Mouse (Mus musculus) neural tube, embryonic 12.5 days (tissue): ENCODE measurements around the gene Podxl2. TPM values are rescaled to one million over a fixed set of nuclear protein-coding genes. Genes with fewer than 3 reads are reported as not detected.

Source experiments
- ATAC-seq: fragments of 200-750 bp; cut with Nextera tagmentation; 2 replicates; pipeline ENCODE4 v1.8.0; 2017; ENCODE audit warnings: low read depth, mild to moderate bottlenecking, moderate TSS enrichment, moderate library complexity; ENCODE audit not compliant: low FRiP score
- H3K27ac ChIP-seq: fragments of 300-500 bp; sonication (generic); 2 replicates; pipeline ENCODE4 v1.5.1; 2016
- H3K27me3 ChIP-seq: fragments of 300-500 bp; sonication (generic); replicated peaks from 2 replicates; pipeline ENCODE4 v1.6.1; 2016; ENCODE audit warnings: mild to moderate bottlenecking
- H3K36me3 ChIP-seq: fragments of 300-500 bp; sonication (generic); 2 replicates; pipeline ENCODE4 v1.6.1; 2016; ENCODE audit warnings: mild to moderate bottlenecking
- H3K4me1 ChIP-seq: fragments of 300-500 bp; sonication (generic); 2 replicates; pipeline ENCODE4 v1.6.1; 2016
- H3K4me2 ChIP-seq: fragments of 300-500 bp; sonication (generic); replicated peaks from 2 replicates; pipeline ENCODE4 v1.6.1; 2016; ENCODE audit warnings: mild to moderate bottlenecking
- H3K4me3 ChIP-seq: fragments of 300-500 bp; sonication (generic); 2 replicates; pipeline ENCODE4 v1.5.1; 2016
- H3K9ac ChIP-seq: fragments of 300-500 bp; sonication (generic); 2 replicates; pipeline ENCODE4 v1.6.1; 2016; ENCODE audit warnings: mild to moderate bottlenecking
- H3K9me3 ChIP-seq: fragments of 300-500 bp; sonication (generic); 2 replicates; pipeline ENCODE4 v1.6.1; 2016; ENCODE audit warnings: mild to moderate bottlenecking
- WGBS: fragments of 180-500 bp; shearing (Covaris S2); methylation state at CpG from one replicate; pipeline ENCODE4 v1.1.7; 2016; 5-methylcytosine and 5-hydroxymethylcytosine counted together
- polyA plus RNA-seq: library from polyadenylated mRNA; unstranded; fragments of >200 nt; fragmentation: Nextera tagmentation; extraction: Ambion mirVana; gene quantifications from 2 replicates; pipeline ENCODE4 v1.2.1, GENCODE M21; 2016

The Podxl2 gene
- polyA plus RNA-seq = 362 and 381 TPM in 2 replicates

DNA sequence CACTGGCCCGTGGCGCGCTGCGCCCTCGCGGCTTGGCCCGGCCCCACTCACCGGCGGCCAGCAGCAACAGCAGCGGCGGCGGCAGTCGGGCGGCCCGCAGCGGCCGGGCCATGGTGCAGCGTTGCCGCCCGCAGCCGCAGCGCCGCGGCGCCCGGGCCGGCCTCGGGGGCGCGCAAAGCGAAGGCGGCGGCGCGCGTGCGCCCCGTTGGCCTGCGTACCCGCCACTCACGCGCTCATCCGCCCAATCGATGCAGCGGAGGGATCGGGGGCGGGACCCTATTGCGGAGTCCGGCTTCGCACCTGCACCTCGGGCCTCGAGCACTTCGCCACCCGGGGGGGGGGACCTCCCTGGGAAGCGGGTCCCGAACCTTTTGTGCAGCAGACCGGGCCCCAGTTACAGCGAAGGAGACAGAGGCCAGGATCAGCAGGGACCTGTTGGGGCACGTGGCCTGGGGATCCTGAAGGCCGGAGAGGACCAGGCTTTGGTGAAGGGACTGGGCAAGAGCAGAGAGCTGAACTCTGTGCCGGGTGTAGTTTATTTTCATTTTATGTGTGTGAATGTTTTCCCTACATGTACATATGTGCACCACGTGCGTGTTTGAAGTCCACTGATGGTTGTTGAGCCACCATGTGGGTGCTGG lies at the start of gene Podxl2:
Gene Podxl2 (minus strand): TSS at position 177 of the 641 bp plus-strand sequence.
- H3K36me3 ChIP-seq = no peaks in the 10 kb centered on the region
- H3K9me3 ChIP-seq = no peaks in the 10 kb centered on the region
- H3K4me2 ChIP-seq = peak within 1 kb of the TSS; percentile 79
- H3K27me3 ChIP-seq = 0 out of 2 replicates have a peak, but pooled peaks cover 3% of the 10 kb centered on the region
- ATAC-seq = peak; percentile 59
- H3K27ac ChIP-seq = peak within 1 kb of the TSS; percentile 77; the same call in 1 of the 2 replicates
- WGBS = 6% methylated on average over 62 of the region's 63 CpGs
- H3K4me3 ChIP-seq = peak within 1 kb of the TSS; percentile 95
- peak within 1 kb of the TSS; percentile 90 for H3K9ac ChIP-seq
- H3K4me1 ChIP-seq = peaks cover 36% of the 10 kb centered on the region

DNA sequence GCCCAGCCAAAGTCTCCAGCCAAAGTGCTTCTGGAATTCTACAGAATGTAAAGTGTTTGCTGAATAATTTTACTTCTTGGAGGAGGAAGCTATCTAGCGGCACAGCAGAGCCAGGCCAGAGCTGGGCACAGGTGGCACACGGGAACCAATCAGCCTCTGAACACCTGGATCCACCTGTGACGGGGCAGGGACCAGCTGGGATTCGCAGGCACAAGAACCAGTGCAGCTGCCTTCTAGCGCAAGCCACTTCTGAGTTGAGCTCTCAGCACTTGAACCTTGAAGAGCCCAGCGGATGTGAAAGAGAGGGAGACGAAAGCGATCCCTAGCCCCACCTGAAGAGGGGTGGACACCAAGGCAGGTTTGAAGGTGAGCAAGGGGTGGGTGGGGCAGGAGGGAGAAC lies 44.0 kb upstream of the Podxl2 start:
- no peak overlapping the region for H3K4me2 ChIP-seq
- H3K36me3 ChIP-seq = no peaks in the 10 kb centered on the region
- no peaks in the 10 kb centered on the region for H3K9me3 ChIP-seq
- no peaks in the 10 kb centered on the region for H3K27me3 ChIP-seq
- no peak for ATAC-seq
- WGBS = 77% methylated on average over 8 of the region's 8 CpGs
- no peak overlapping the region for H3K9ac ChIP-seq
- H3K4me3 ChIP-seq = no peak overlapping the region
- peaks cover under 1% of the 10 kb centered on the region; the same call in 1 of the 2 replicates for H3K4me1 ChIP-seq
- H3K27ac ChIP-seq = no peak overlapping the region

- ATAC-seq = no peak
- WGBS = 53% methylated on average over 1 of the region's 1 CpGs
- H3K4me1 ChIP-seq = no peaks in the 10 kb centered on the region
Observed at GRCm38 (mm10) chr6:88916153-88916552, 41.3 kb upstream of the Podxl2 start.

GRCm38 (mm10) chr6:88915510-88915909 lies 40.7 kb upstream of the Podxl2 start:
- Histone ChIP-seq H3K9me3 (no peaks in the 10 kb centered on the region), H3K27me3 (no peaks in the 10 kb centered on the region), H3K4me3 (no peak overlapping the region), H3K4me1 (no peaks in the 10 kb centered on the region), H3K9ac (no peak overlapping the region), H3K4me2 (no peak overlapping the region), H3K27ac (no peak overlapping the region), H3K36me3 (peaks cover 25% of the 10 kb centered on the region)
- 89% methylated on average over 4 of the region's 4 CpGs for WGBS
- no peak for ATAC-seq

More at GRCm38 (mm10) chr6:88916153-88916552, 41.3 kb upstream of the Podxl2 start:
- no peaks in the 10 kb centered on the region for H3K9me3 ChIP-seq
- H3K27ac ChIP-seq = no peak overlapping the region
- H3K4me2 ChIP-seq = no peak overlapping the region
- no peak overlapping the region for H3K9ac ChIP-seq
- H3K4me3 ChIP-seq = no peak overlapping the region
- H3K36me3 ChIP-seq = peaks cover 19% of the 10 kb centered on the region; the same call in 1 of the 2 replicates
- no peaks in the 10 kb centered on the region for H3K27me3 ChIP-seq

GRCm38 (mm10) chr6:88914799-88915198 lies 40.0 kb upstream of the Podxl2 start:
- H3K9ac ChIP-seq = no peak overlapping the region
- WGBS = 70% methylated on average over 5 of the region's 5 CpGs
- H3K27ac ChIP-seq = no peak overlapping the region
- no peak for ATAC-seq
- H3K4me2 ChIP-seq = no peak overlapping the region
- no peaks in the 10 kb centered on the region for H3K4me1 ChIP-seq
- no peaks in the 10 kb centered on the region for H3K9me3 ChIP-seq
- no peak overlapping the region for H3K4me3 ChIP-seq
- peaks cover 31% of the 10 kb centered on the region for H3K36me3 ChIP-seq
- no peaks in the 10 kb centered on the region for H3K27me3 ChIP-seq

GRCm38 (mm10) chr6:88913440-88913839 lies 38.6 kb upstream of the Podxl2 start:
- Histone ChIP-seq H3K27me3 (no peaks in the 10 kb centered on the region), H3K4me2 (no peak overlapping the region), H3K27ac (no peak overlapping the region), H3K9me3 (no peaks in the 10 kb centered on the region), H3K36me3 (peaks cover 41% of the 10 kb centered on the region), H3K4me3 (no peak overlapping the region), H3K9ac (no peak overlapping the region), H3K4me1 (no peaks in the 10 kb centered on the region)
- ATAC-seq = no peak

- Histone ChIP-seq H3K9ac (no peak overlapping the region), H3K9me3 (no peaks in the 10 kb centered on the region), H3K27ac (no peak overlapping the region), H3K4me2 (no peak overlapping the region), H3K36me3 (peaks cover 44% of the 10 kb centered on the region), H3K27me3 (no peaks in the 10 kb centered on the region), H3K4me3 (no peak overlapping the region), H3K4me1 (no peaks in the 10 kb centered on the region)
- ATAC-seq = no peak
- WGBS = 84% methylated on average over 4 of the region's 4 CpGs
Observed at GRCm38 (mm10) chr6:88913022-88913421, 38.2 kb upstream of the Podxl2 start.

GRCm38 (mm10) chr6:88909151-88909550 lies 34.3 kb upstream of the Podxl2 start:
- Histone ChIP-seq H3K4me3 (no peak overlapping the region), H3K36me3 (peaks cover 44% of the 10 kb centered on the region), H3K4me2 (no peak overlapping the region), H3K9ac (no peak overlapping the region), H3K27ac (no peak overlapping the region), H3K4me1 (peaks cover 8% of the 10 kb centered on the region), H3K27me3 (no peaks in the 10 kb centered on the region), H3K9me3 (no peaks in the 10 kb centered on the region)
- no peak for ATAC-seq
- 92% methylated on average over 6 of the region's 6 CpGs for WGBS

GRCm38 (mm10) chr6:88906369-88907108 lies 31.7 kb upstream of the Podxl2 start:
- 22% methylated on average over 16 of the region's 16 CpGs for WGBS
- H3K27ac ChIP-seq = no peak overlapping the region
- no peak overlapping the region for H3K4me3 ChIP-seq
- 0 out of 2 replicates have a peak overlapping the region, but pooled peaks have one; percentile 6 for H3K4me2 ChIP-seq
- H3K9ac ChIP-seq = no peak overlapping the region
- peak; percentile 19; the same call in 1 of the 2 replicates for ATAC-seq
- H3K27me3 ChIP-seq = no peaks in the 10 kb centered on the region
- peaks cover 26% of the 10 kb centered on the region for H3K4me1 ChIP-seq
- peaks cover 29% of the 10 kb centered on the region for H3K36me3 ChIP-seq
- H3K9me3 ChIP-seq = no peaks in the 10 kb centered on the region

DNA sequence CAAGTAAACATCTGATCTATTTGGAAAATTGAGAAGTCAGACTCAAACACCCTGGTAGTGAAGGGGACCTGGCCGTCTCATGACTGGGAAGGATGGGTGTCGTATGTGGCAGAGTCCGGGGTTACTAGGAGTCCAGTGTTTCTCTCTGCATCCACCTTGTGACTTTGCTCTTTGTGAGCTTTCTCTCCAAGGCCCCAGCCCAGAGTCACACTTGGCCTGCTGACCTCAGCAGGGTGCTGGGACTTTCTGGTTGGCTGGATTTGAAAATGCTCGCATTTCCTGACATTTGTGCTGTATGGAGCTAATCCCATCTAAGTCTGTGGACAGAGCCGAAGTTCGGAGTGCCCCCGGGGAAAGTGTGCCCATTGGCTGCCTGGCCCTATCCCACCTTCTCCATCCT lies 30.2 kb upstream of the Podxl2 start:
- Histone ChIP-seq H3K27me3 (no peaks in the 10 kb centered on the region), H3K36me3 (peaks cover 15% of the 10 kb centered on the region), H3K9me3 (no peaks in the 10 kb centered on the region), H3K27ac (no peak overlapping the region), H3K4me2 (no peak overlapping the region), H3K4me3 (no peak overlapping the region), H3K9ac (no peak overlapping the region), H3K4me1 (peaks cover 31% of the 10 kb centered on the region)
- no peak for ATAC-seq
- WGBS = 91% methylated on average over 7 of the region's 7 CpGs

DNA sequence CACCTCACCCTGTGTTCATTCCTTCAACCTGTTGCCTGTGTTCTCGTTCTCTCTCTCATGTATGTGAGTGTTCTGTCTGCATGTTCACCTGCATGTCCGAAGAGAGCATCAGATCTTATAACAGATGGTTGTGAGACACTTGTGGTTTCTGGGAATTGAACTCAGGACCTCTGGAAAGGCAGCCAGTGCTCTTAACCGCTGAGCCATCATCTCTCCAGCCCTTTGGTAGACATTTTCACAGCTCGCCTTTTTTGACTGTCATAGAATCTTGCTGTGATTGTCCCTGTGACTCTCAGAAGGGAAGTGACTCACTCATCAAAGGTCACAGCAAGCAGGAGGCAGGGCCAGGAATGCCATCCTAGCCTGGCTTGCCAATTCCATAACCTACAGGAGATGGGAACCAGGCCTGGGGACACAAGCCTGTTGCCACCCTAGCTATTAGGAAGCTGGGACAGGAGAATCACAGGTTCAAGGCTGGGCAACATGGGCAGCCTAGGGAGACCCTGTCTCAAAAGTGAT lies 29.7 kb upstream of the Podxl2 start:
- Histone ChIP-seq H3K4me3 (no peak overlapping the region), H3K27me3 (no peaks in the 10 kb centered on the region), H3K4me2 (peak overlapping the region; percentile 93; the same call in 1 of the 2 replicates), H3K27ac (no peak overlapping the region), H3K4me1 (peaks cover 31% of the 10 kb centered on the region), H3K9ac (no peak overlapping the region), H3K36me3 (peaks cover 10% of the 10 kb centered on the region), H3K9me3 (no peaks in the 10 kb centered on the region)
- ATAC-seq = no peak
- WGBS = 90% methylated on average over 4 of the region's 4 CpGs

DNA sequence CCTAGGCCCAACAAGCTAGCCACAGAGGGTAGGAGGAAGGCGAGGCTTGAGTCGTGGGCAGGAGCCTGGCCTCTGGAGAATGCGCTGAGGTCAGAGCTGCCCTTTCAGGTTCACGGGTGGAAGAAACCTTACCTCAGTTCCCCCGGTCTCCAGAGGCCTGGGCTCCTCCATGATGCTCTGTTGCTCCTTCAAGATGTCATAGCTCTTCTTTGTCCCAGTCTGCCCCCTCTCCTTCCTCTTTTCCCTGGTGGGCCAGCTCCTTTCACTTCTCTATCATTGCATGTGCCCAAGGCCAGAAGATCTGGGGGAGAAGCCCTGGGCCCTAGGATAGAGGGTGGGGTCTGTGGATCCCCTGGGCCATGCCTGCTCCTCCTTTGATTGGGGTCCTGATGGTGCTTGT lies 28.9 kb upstream of the Podxl2 start:
- 87% methylated on average over 5 of the region's 5 CpGs for WGBS
- 0 out of 2 replicates have a peak overlapping the region, but pooled peaks have one; percentile 26 for H3K9ac ChIP-seq
- peak overlapping the region; percentile 93 for H3K4me2 ChIP-seq
- no peak overlapping the region for H3K27ac ChIP-seq
- no peaks in the 10 kb centered on the region for H3K27me3 ChIP-seq
- no peak for ATAC-seq
- no peak overlapping the region for H3K4me3 ChIP-seq
- H3K9me3 ChIP-seq = no peaks in the 10 kb centered on the region
- peaks cover 3% of the 10 kb centered on the region; the same call in 1 of the 2 replicates for H3K36me3 ChIP-seq
- peaks cover 31% of the 10 kb centered on the region for H3K4me1 ChIP-seq
